Mouse (Mus musculus): ENCODE data around the gene Tspyl1.

- TF ChIP-seq ZKSCAN1 (IDR thresholded peaks at IDR 0.05; ENCODE audit: low read depth, low read length) (no peak), MXI1 (IDR thresholded peaks at IDR 0.05; ENCODE audit: low read depth, low read length) (no peak), EP300 (IDR thresholded peaks at IDR 0.05; ENCODE audit: low read depth in 1 of 2, low read length in 2 of 2) (no peak), CHD2 (IDR thresholded peaks at IDR 0.05; ENCODE audit: low read length) (no peak), NELFE (IDR thresholded peaks at IDR 0.05; ENCODE audit: low read depth, low read length) (no peak), ELF1 (IDR thresholded peaks at IDR 0.05; ENCODE audit: low read depth, low read length) (no peak), RAD21 (IDR thresholded peaks at IDR 0.05; ENCODE audit: low read depth, low read length) (no peak)
These were observed 16.2 kb downstream of the Tspyl1 start for GRCm38 (mm10) chr10:34297980-34298753.

Data from MEL (cell line).